Mouse (Mus musculus) CH12.LX (cell line): ENCODE measurements around the gene Gsg1. TPM values are rescaled to one million over a fixed set of nuclear protein-coding genes. Genes with fewer than 3 reads are reported as not detected.
A peak's percentile ranks its signal among the peaks of the same experiment; 100 is the strongest.

Experiments
- DNase-seq: peaks from one replicate; pipeline ENCODE4 v3.0.0-alpha.2; 2013; ENCODE audit errors: extremely low read depth
- H3K27ac ChIP-seq: 2 replicates; pipeline ENCODE4 v1.5.1; 2012; ENCODE audit warnings: low read depth, mild to moderate bottlenecking, control low read depth, moderate library complexity; ENCODE audit not compliant: insufficient read depth
- H3K27me3 ChIP-seq: replicated peaks from 2 replicates; pipeline ENCODE3; 2012; ENCODE audit warnings: inconsistent platforms
- H3K36me3 ChIP-seq, 2 experiments: replicated peaks in 1 of 2; 2 replicates each; pipeline versions ENCODE3 to v1.6.1; 2012; ENCODE audit warnings: inconsistent platforms in 1 of 2, low read length in 1 of 2, mild to moderate bottlenecking in 1 of 2, mixed read lengths in 1 of 2, moderate library complexity in 1 of 2; ENCODE audit not compliant: control insufficient read depth in 1 of 2, insufficient read depth in 1 of 2
- H3K4me1 ChIP-seq, 2 experiments: 2 replicates each; pipeline ENCODE4 v1.6.1; 2012; ENCODE audit warnings: inconsistent platforms in 1 of 2, moderate library complexity in 1 of 2; ENCODE audit not compliant: insufficient read depth in 2 of 2, control insufficient read depth in 1 of 2
- H3K4me2 ChIP-seq: 2 replicates; pipeline ENCODE4 v1.6.1; 2012; ENCODE audit warnings: low read depth, mild to moderate bottlenecking, control low read depth; ENCODE audit not compliant: poor library complexity, insufficient read depth, severe bottlenecking
- H3K4me3 ChIP-seq, 3 experiments: fragments of 150-350 bp in 1 of 3; sonication (generic) in 1 of 3; replicated peaks in 1 of 3; 2 replicates each; pipeline versions ENCODE3 to v1.5.1; 2011 to 2012; ENCODE audit warnings: low read depth in 2 of 3, low read length in 2 of 3, mild to moderate bottlenecking in 2 of 3, moderate library complexity in 2 of 3, control low read depth in 1 of 3, improper control_type of control experiment in 1 of 3, inconsistent platforms in 1 of 3, mixed read lengths in 1 of 3; ENCODE audit not compliant: poor library complexity in 1 of 3
- H3K79me2 ChIP-seq: replicated peaks from 2 replicates; pipeline ENCODE4 v1.6.1; 2012; ENCODE audit warnings: mild to moderate bottlenecking, moderate library complexity; ENCODE audit not compliant: control insufficient read depth, poor library complexity, insufficient read depth, severe bottlenecking; ENCODE audit errors: extremely low read depth
- H3K9ac ChIP-seq: 2 replicates; pipeline ENCODE4 v1.6.1; 2012; ENCODE audit warnings: low read depth, mild to moderate bottlenecking, control low read depth, moderate library complexity; ENCODE audit not compliant: insufficient read depth
- H3K9me3 ChIP-seq: replicated peaks from 2 replicates; pipeline ENCODE3; 2012; ENCODE audit warnings: low read length, inconsistent platforms, mixed read lengths
- BHLHE40 ChIP-seq: IDR thresholded peaks from 2 replicates; pipeline ENCODE4 v1.6.1; 2011; ENCODE audit warnings: mild to moderate bottlenecking, low read depth, low read length, improper control_type of control experiment
- CHD2 ChIP-seq: IDR thresholded peaks from 2 replicates; pipeline ENCODE4 v1.6.1; 2011; ENCODE audit warnings: low read length, improper control_type of control experiment
- CTCF ChIP-seq, 2 experiments: IDR thresholded peaks in 1 of 2; conservative IDR thresholded peaks in 1 of 2; 2 replicates each; pipeline ENCODE4 v1.5.1; 2011 to 2012; ENCODE audit warnings: low read depth in 2 of 2, low read length in 2 of 2, improper control_type of control experiment in 1 of 2, inconsistent platforms in 1 of 2, mild to moderate bottlenecking in 1 of 2, moderate library complexity in 1 of 2
- EP300 ChIP-seq: IDR thresholded peaks from 2 replicates; pipeline ENCODE4 v1.6.1; 2011; ENCODE audit warnings: low read length, improper control_type of control experiment
- HCFC1 ChIP-seq: IDR thresholded peaks from 2 replicates; pipeline ENCODE4 v1.6.1; 2012; ENCODE audit warnings: low read depth, mild to moderate bottlenecking, inconsistent platforms, low read length, improper control_type of control experiment
- IRF4 ChIP-seq: IDR thresholded peaks from 2 replicates; pipeline ENCODE4 v1.6.1; 2014; ENCODE audit warnings: low read depth, mild to moderate bottlenecking, inconsistent platforms, low read length, improper control_type of control experiment
- JUND ChIP-seq: conservative IDR thresholded peaks from 2 replicates; pipeline ENCODE4 v1.6.1; 2011; ENCODE audit warnings: low read depth, low read length, improper control_type of control experiment
- KAT2A ChIP-seq: IDR thresholded peaks from 2 replicates; pipeline ENCODE4 v1.6.1; 2012; ENCODE audit warnings: low read length, improper control_type of control experiment, inconsistent platforms; ENCODE audit not compliant: insufficient replicate concordance
- MXI1 ChIP-seq: IDR thresholded peaks from 2 replicates; pipeline ENCODE4 v1.6.1; 2011; ENCODE audit warnings: mild to moderate bottlenecking, low read depth, low read length, improper control_type of control experiment
- MYC ChIP-seq: IDR thresholded peaks from 2 replicates; pipeline ENCODE4 v1.6.1; 2011; ENCODE audit warnings: low read depth, mild to moderate bottlenecking, improper control_type of control experiment, low read length
- NRF1 ChIP-seq: IDR thresholded peaks from 2 replicates; pipeline ENCODE4 v1.6.1; 2014; ENCODE audit warnings: low read depth, mild to moderate bottlenecking, inconsistent platforms, low read length, improper control_type of control experiment, moderate library complexity
- PAX5 ChIP-seq: IDR thresholded peaks from 2 replicates; pipeline ENCODE4 v1.6.1; 2012; ENCODE audit warnings: low read length, inconsistent platforms, mixed read lengths
- POLR2A ChIP-seq: IDR thresholded peaks from 2 replicates; pipeline ENCODE4 v1.6.1; 2011; ENCODE audit warnings: low read depth, mild to moderate bottlenecking, improper control_type of control experiment, low read length
- RAD21 ChIP-seq: IDR thresholded peaks from 2 replicates; pipeline ENCODE4 v1.6.1; 2011; ENCODE audit warnings: low read depth, mild to moderate bottlenecking, low read length, improper control_type of control experiment, moderate library complexity
- SIN3A ChIP-seq: IDR thresholded peaks from 2 replicates; pipeline ENCODE4 v1.6.1; 2012; ENCODE audit warnings: low read length, improper control_type of control experiment, inconsistent platforms
- SMC3 ChIP-seq: IDR thresholded peaks from 2 replicates; pipeline ENCODE4 v1.6.1; 2011; ENCODE audit warnings: low read depth, low read length, improper control_type of control experiment
- ZKSCAN1 ChIP-seq: IDR thresholded peaks from 2 replicates; pipeline ENCODE4 v1.6.1; 2012; ENCODE audit warnings: low read depth, inconsistent platforms, low read length, improper control_type of control experiment, borderline replicate concordance
- ZMIZ1 ChIP-seq: IDR thresholded peaks from 2 replicates; pipeline ENCODE4 v1.6.1; 2012; ENCODE audit warnings: low read depth, mild to moderate bottlenecking, inconsistent platforms, low read length, improper control_type of control experiment
- dilution Hi-C: fragments of 300-500 bp; cut with MboI; formaldehyde crosslinking; loops from 2 replicates; pipeline ENCODE4 v1.14.3; 2020; ENCODE audit warnings: low sequenced_read_pairs; ENCODE audit not compliant: extremely low pct_unique_long_range_greater_than_20kb, extremely low pct_ligation_motif_present
- in situ Hi-C: fragments of 300-500 bp; cut with MboI; formaldehyde crosslinking; loops from 3 replicates; pipeline ENCODE4 v1.14.3; 2019; ENCODE audit warnings: low sequenced_read_pairs, low pct_ligation_motif_present, low pct_unique_long_range_greater_than_20kb, mixed read lengths
- polyA plus RNA-seq: library from polyadenylated mRNA; unstranded; fragments of >175 nt; gene quantifications from 2 replicates; pipeline ENCODE4 v1.2.1, GENCODE M21; 2012; ENCODE audit warnings: low read depth; ENCODE audit not compliant: insufficient read length
- total RNA-seq, 2 experiments: library from RNA; depleted of rRNA; stranded (reverse); fragments of 300-350 nt in 1 of 2; fragments of >200 nt in 1 of 2; gene quantifications; 2 replicates each; pipeline ENCODE4 v1.2.3; 2012 to 2014

The Gsg1 gene
- total and polyA plus RNA-seq, 3 experiments = not detected

GRCm38 (mm10) chr6:135237326-135237725 lies 16.8 kb downstream of the Gsg1 start:
- Histone ChIP-seq H3K27me3 (no peaks in the 10 kb centered on the region), H3K9me3 (no peaks in the 10 kb centered on the region), H3K27ac (no peak overlapping the region), H3K36me3 (no peaks in the 10 kb centered on the region), H3K4me1 (peaks cover 0 to 10% of the 10 kb centered on the region in 2 experiments; a peak in 2 of 4 replicates), H3K4me2 (no peak overlapping the region), H3K4me3 (no peak overlapping the region), H3K79me2 (no peaks in the 10 kb centered on the region), H3K9ac (no peak overlapping the region)
- in situ Hi-C loops = no loop called here
- DNase-seq = no peak
- dilution Hi-C loops = no loop called here
- TF ChIP-seq CTCF (conservative IDR thresholded peaks at IDR 0.05 in 1 of 2, IDR thresholded peaks at IDR 0.05 in 1 of 2; ENCODE audit: low read depth in 2 of 2, low read length in 2 of 2) (peak in 1 of 2 experiments; percentile 29; a peak in 1 of 4 replicates), MXI1 (no peak), SMC3 (peak; percentile 11; the same call in 1 of the 2 replicates), RAD21 (peak; percentile 25)

DNA sequence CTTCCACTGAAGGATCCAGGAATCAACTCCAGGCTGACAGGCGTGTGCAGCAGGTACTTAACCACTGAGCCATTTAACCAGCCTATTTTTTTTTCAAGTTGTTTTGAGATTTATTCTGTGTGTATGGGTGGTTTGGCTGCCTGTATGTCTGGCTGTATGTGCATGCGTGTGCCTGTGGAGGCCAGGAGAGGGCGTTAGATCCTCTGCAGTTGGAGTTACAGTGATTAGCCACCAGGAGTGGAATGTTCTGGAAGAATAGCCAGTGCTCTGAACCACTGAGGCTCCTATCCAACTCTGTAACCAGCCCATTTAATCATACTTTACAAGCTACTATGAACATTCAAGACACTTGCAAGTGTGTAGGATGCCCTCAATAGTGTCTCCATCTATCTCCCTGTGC lies 17.6 kb downstream of the Gsg1 start:
- no peaks in the 10 kb centered on the region for H3K27me3 ChIP-seq
- dilution Hi-C loops = no loop called here
- no peaks in the 10 kb centered on the region for H3K36me3 ChIP-seq
- H3K27ac ChIP-seq = no peak overlapping the region
- H3K4me2 ChIP-seq = no peak overlapping the region
- H3K9ac ChIP-seq = no peak overlapping the region
- DNase-seq = no peak
- in situ Hi-C loops = no loop called here
- TF ChIP-seq CTCF (conservative IDR thresholded peaks at IDR 0.05 in 1 of 2, IDR thresholded peaks at IDR 0.05 in 1 of 2; ENCODE audit: low read depth in 2 of 2, low read length in 2 of 2) (peak in 1 of 2 experiments; percentile 19; a peak in 1 of 4 replicates), IRF4 (no peak)
- TF ChIP-seq, all 38 proteins: peak for 1
- H3K4me3 ChIP-seq = no peak overlapping the region
- peaks cover 0 to 14% of the 10 kb centered on the region in 2 experiments; a peak in 2 of 4 replicates for H3K4me1 ChIP-seq
- no peaks in the 10 kb centered on the region for H3K79me2 ChIP-seq
- H3K9me3 ChIP-seq = no peaks in the 10 kb centered on the region

GRCm38 (mm10) chr6:135235742-135236141 lies 18.4 kb downstream of the Gsg1 start:
- no peaks in the 10 kb centered on the region for H3K27me3 ChIP-seq
- H3K9ac ChIP-seq = no peak overlapping the region
- no peak overlapping the region for H3K4me2 ChIP-seq
- no peaks in the 10 kb centered on the region for H3K79me2 ChIP-seq
- H3K9me3 ChIP-seq = no peaks in the 10 kb centered on the region
- no peak overlapping the region for H3K27ac ChIP-seq
- dilution Hi-C loops = no loop called here
- no peak overlapping the region for H3K4me3 ChIP-seq
- no peaks in the 10 kb centered on the region for H3K36me3 ChIP-seq
- no peak for TF ChIP-seq JUND
- no peak for TF ChIP-seq ZKSCAN1
- no peak for TF ChIP-seq BHLHE40
- TF ChIP-seq ZMIZ1 = no peak
- TF ChIP-seq SIN3A = no peak
- TF ChIP-seq POLR2A = no peak
- TF ChIP-seq MYC = no peak
- TF ChIP-seq CTCF (conservative IDR thresholded peaks at IDR 0.05 in 1 of 2, IDR thresholded peaks at IDR 0.05 in 1 of 2; ENCODE audit: low read depth in 2 of 2, low read length in 2 of 2) = no peak
- TF ChIP-seq PAX5 = no peak
- no peak for TF ChIP-seq SMC3
- no peak for TF ChIP-seq CHD2
- no peak for TF ChIP-seq EP300
- TF ChIP-seq NRF1 = no peak
- TF ChIP-seq HCFC1 = no peak
- no peak for TF ChIP-seq KAT2A
- TF ChIP-seq, all 38 proteins: peak for 0
- DNase-seq = no peak
- H3K4me1 ChIP-seq = peaks cover 0 to 20% of the 10 kb centered on the region in 2 experiments; a peak in 2 of 4 replicates
- in situ Hi-C loops = no loop called here
